Mouse (Mus musculus) spleen, adult 2 months (tissue): ENCODE measurements around the gene Gpatch3. TPM values are rescaled to one million over a fixed set of nuclear protein-coding genes. Genes with fewer than 3 reads are reported as not detected.

Experiments used
- DNase-seq, 2 experiments: peaks; one replicate each; pipeline versions ENCODE4 v3.0.0 to v3.0.0-alpha.2; 2012 to 2021; ENCODE audit warnings: low spot score in 2 of 2, low read depth in 1 of 2
- H3K27ac ChIP-seq: fragments of 200-500 bp; 2 replicates; pipeline ENCODE4 v1.5.1; 2012; ENCODE audit warnings: low read length, inconsistent platforms; ENCODE audit not compliant: insufficient read depth
- H3K27me3 ChIP-seq: fragments of 200-500 bp; 2 replicates; pipeline ENCODE4 v1.6.1; 2012; ENCODE audit warnings: mild to moderate bottlenecking, moderate library complexity, low read length, inconsistent platforms; ENCODE audit not compliant: control insufficient read depth, insufficient read depth
- H3K36me3 ChIP-seq: fragments of 200-500 bp; 2 replicates; pipeline ENCODE4 v1.6.1; 2012; ENCODE audit warnings: mild to moderate bottlenecking, low read length, inconsistent platforms; ENCODE audit not compliant: control insufficient read depth, insufficient read depth
- H3K4me1 ChIP-seq: fragments of 200-500 bp; 2 replicates; pipeline ENCODE4 v1.6.1; 2011; ENCODE audit warnings: inconsistent platforms; ENCODE audit not compliant: control insufficient read depth, insufficient read depth, insufficient read length
- H3K4me3 ChIP-seq: fragments of 200-500 bp; 2 replicates; pipeline ENCODE4 v1.5.1; 2011; ENCODE audit warnings: mild to moderate bottlenecking, inconsistent platforms; ENCODE audit not compliant: insufficient read depth, insufficient read length; ENCODE audit errors: extremely low read depth
- CTCF ChIP-seq: fragments of 200-500 bp; IDR thresholded peaks from 2 replicates; pipeline ENCODE4 v1.5.1; 2011; ENCODE audit warnings: mild to moderate bottlenecking, inconsistent platforms; ENCODE audit not compliant: insufficient read depth, insufficient read length, insufficient replicate concordance; ENCODE audit errors: extremely low read depth
- POLR2A ChIP-seq: fragments of 200-500 bp; IDR thresholded peaks from 2 replicates; pipeline ENCODE4 v1.6.1; 2011; ENCODE audit warnings: low read depth, low read length, inconsistent platforms
- WGBS: fragments of 180-500 bp; shearing (Covaris S2); methylation state at CpG from one replicate; pipeline ENCODE4 v1.1.7; 2018; 5-methylcytosine and 5-hydroxymethylcytosine counted together
- polyA plus RNA-seq: library from polyadenylated mRNA; depleted of rRNA; stranded (reverse); fragments of >200 nt; gene quantifications from 2 replicates; pipeline ENCODE4 v1.2.3, GENCODE M21; 2012; rRNA removed

Gpatch3 gene
- polyA plus RNA-seq = 3.7 and 6.0 TPM in 2 replicates

DNA sequence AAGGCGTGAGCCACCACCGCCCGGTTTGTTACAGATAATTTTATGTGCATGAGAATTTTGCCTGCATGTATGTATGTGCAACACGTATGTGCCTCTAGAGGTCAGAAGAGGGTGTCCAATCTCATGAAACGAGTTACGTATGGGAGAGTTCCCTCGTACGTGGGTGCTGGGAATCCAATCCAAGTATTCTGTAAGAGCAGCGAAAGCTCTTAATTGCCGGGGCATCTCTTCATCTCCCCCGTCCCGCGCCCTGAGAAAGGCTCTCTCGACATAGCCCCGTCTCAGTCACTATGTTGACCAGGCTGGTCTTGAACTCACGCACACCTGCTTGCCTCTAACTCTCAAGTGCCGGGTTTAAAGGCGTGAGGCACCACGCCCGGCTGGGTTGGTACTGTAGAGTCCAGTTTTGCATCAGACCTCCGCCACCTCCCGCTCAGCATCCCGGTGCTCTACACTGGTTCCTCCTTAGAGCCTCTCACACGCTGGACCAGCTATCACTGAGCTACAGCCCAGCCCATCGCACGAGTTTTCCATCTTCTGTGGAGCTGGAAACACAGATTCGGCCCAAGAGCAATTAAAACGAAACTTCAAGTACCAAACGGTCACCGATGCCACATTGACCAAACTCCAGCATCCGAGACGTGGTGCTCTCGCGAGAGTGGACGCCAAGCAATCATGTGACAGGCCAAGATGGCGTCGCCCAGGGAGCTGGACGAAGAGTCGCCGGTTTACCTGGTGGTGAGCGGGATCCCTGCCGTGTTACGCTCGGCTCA lies at the start of gene Gpatch3:
Gpatch3 (plus strand) TSS at position 676 of the 773 bp plus-strand sequence.
- Histone ChIP-seq H3K27ac (peak within 1 kb of the TSS; percentile 51), H3K27me3 (no peaks in the 10 kb centered on the region), H3K4me1 (peaks cover 4% of the 10 kb centered on the region; the same call in 1 of the 2 replicates), H3K36me3 (peaks cover 8% of the 10 kb centered on the region), H3K4me3 (peak within 1 kb of the TSS; percentile 79)
- 5% methylated on average over 44 of the region's 44 CpGs for WGBS
- peak; percentile 79 to 88 for DNase-seq
- TF ChIP-seq POLR2A = peak; percentile 71
- no peak for TF ChIP-seq CTCF

- Histone ChIP-seq H3K27ac (no peak overlapping the region), H3K27me3 (no peaks in the 10 kb centered on the region), H3K4me1 (no peaks in the 10 kb centered on the region; the same call in 1 of the 2 replicates), H3K36me3 (peaks cover 9% of the 10 kb centered on the region), H3K4me3 (no peak overlapping the region)
- TF ChIP-seq CTCF (no peak), POLR2A (no peak)
- DNase-seq = no peak
- 87% methylated on average over 16 of the region's 16 CpGs for WGBS
These were observed 46.8 kb upstream of the Gpatch3 start for GRCm38 (mm10) chr4:133527788-133528187.

- no peak for DNase-seq
- Histone ChIP-seq H3K4me3 (no peak overlapping the region), H3K27ac (no peak overlapping the region), H3K36me3 (peaks cover 26% of the 10 kb centered on the region), H3K27me3 (no peaks in the 10 kb centered on the region), H3K4me1 (no peaks in the 10 kb centered on the region; the same call in 1 of the 2 replicates)
- 87% methylated on average over 3 of the region's 3 CpGs for WGBS
- TF ChIP-seq POLR2A (no peak), CTCF (no peak)
These were observed 41.8 kb upstream of the Gpatch3 start for GRCm38 (mm10) chr4:133532777-133533176.

DNA sequence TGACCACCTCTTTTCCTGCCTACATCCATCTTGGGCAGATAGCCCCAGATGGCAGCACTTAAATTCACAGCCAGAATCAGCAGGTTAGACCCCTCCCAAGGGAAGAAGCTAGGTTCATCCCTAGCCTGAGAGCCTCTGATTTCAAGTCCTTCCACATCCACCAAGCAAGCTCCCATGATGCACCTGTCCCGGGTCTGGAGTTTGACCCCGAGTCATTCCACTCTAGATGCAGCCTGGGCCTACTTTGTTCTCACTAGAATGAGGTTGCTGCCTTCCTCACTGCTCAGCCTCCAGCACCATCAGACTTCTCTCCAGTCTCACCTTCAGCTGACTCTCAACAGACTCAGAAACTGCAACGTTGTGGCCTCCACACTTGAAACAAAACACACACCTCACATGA lies 38.5 kb upstream of the Gpatch3 start:
- no peak for DNase-seq
- peaks cover 29% of the 10 kb centered on the region for H3K36me3 ChIP-seq

GRCm38 (mm10) chr4:133536652-133537051 lies 37.9 kb upstream of the Gpatch3 start:
- WGBS = 86% methylated on average over 5 of the region's 5 CpGs
- Histone ChIP-seq H3K27ac (no peak overlapping the region), H3K27me3 (no peaks in the 10 kb centered on the region), H3K4me1 (no peaks in the 10 kb centered on the region), H3K4me3 (no peak overlapping the region), H3K36me3 (peaks cover 29% of the 10 kb centered on the region)
- TF ChIP-seq POLR2A = no peak
- TF ChIP-seq CTCF = no peak
- DNase-seq = no peak

More for the DNA sequence above, 38.5 kb upstream of the Gpatch3 start:
- H3K27me3 ChIP-seq = no peaks in the 10 kb centered on the region
- 86% methylated on average over 3 of the region's 3 CpGs for WGBS
- H3K4me3 ChIP-seq = no peak overlapping the region
- H3K4me1 ChIP-seq = no peaks in the 10 kb centered on the region
- no peak overlapping the region for H3K27ac ChIP-seq
- TF ChIP-seq CTCF = no peak
- no peak for TF ChIP-seq POLR2A

- Histone ChIP-seq H3K4me3 (peak within 1 kb of the TSS; percentile 99), H3K4me1 (peaks cover 4% of the 10 kb centered on the region), H3K27me3 (no peaks in the 10 kb centered on the region), H3K36me3 (peaks cover 3% of the 10 kb centered on the region), H3K27ac (peak within 1 kb of the TSS; percentile 74)
- TF ChIP-seq POLR2A (peak; percentile 74), CTCF (no peak)
- peak; percentile 89 to 95 for DNase-seq
- under 1% methylated on average over 75 of the region's 77 CpGs for WGBS
These were observed 29.0 kb upstream of the Gpatch3 start, which contains the start of gene Nudc for GRCm38 (mm10) chr4:133545272-133546231. Gene Nudc, minus strand, starts transcription at chr4:133545996.

DNA sequence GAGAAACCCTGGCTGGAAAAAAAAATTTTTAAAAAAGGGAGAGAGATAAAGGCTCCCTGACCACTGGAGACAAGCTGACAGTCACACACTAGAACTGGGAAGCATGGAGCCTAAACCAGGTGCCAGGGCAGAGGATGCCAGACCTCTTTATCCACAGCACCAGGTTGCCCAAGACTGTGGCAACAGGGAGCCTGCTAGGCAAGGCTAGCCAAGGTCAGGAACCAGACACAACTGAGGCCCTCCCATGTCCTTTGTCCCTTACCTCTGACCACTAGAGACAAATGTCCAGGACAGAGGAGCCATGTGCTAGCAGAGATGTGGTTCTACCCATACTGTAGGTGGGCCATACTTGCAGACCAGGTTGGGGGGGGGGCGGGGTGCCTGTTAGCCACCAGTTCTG lies 22.5 kb upstream of the Gpatch3 start:
- DNase-seq = no peak
- TF ChIP-seq CTCF (no peak), POLR2A (no peak)
- 80% methylated on average over 1 of the region's 1 CpGs for WGBS
- Histone ChIP-seq H3K4me3 (no peak overlapping the region), H3K27me3 (no peaks in the 10 kb centered on the region), H3K27ac (no peak overlapping the region), H3K4me1 (no peaks in the 10 kb centered on the region), H3K36me3 (no peaks in the 10 kb centered on the region)
